Mouse (Mus musculus): ENCODE measurements at regions not wholly inside any gene's neighbourhood (a gene's known extent, or its start where the extent isn't known, plus 50 kb on each side); places are given as distances from the start of the nearest gene placed in this dataset.
A peak's percentile ranks its signal among the peaks of the same experiment; 100 is the strongest.

DNA sequence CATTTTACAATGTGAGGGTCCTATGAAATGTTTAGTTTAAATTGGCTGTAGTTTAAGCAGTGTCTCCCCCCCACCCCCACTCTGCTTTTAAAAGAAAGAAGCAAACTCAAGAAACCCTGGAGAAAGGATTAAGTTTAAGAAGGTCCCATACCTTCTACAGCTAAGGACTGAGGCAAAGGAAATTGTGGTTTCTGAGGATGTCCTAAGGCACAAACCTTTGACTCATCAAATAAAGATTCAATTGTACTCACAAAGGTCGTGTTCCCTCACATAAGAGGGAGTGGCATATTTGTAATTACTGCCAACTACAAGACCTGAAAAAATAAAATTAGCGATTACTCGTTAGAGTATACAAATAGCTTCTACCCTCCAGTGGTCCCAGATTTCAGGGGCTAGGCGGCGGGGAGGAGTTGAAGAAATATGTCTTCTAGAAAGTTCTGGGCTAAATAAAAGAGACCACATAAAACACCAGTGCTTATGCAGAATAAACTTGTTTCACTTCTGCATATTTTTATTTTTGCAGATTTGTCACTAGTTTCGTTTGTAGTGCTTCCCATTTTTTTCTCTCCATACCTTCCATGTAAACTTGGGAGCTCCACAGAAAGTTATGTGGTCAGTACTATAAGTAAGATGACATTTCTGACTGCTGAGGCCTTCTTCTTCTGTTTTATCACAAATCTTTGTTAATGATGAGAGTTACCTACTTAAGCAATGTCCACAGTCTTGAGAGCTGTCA lies 127.0 kb downstream of the Csl start:
- Histone ChIP-seq H3K9ac (replicated peaks; ENCODE audit: low read depth) (no peak overlapping the region), H3K36me3 (ENCODE audit: insufficient read depth, low read length) (no peaks in the 10 kb centered on the region), H3K27ac (ENCODE audit: low read length) (no peak overlapping the region), H3K4me1 (ENCODE audit: insufficient read depth, low read depth, low read length) (no peaks in the 10 kb centered on the region), H3K4me2 (replicated peaks; ENCODE audit: low read depth, low read length) (no peak overlapping the region), H3K4me3 (ENCODE audit: low read depth, low read length) (no peak overlapping the region), H3K27me3 (replicated peaks; ENCODE audit: insufficient read depth, low read length) (no peaks in the 10 kb centered on the region), H3K9me3 (ENCODE audit: low read length) (no peaks in the 10 kb centered on the region)
- DNase-seq (ENCODE audit: low spot score) (no peak), ATAC-seq (no peak)
- no peak for TF ChIP-seq CTCF (IDR thresholded peaks at IDR 0.05)
- TF ChIP-seq EP300 (IDR thresholded peaks at IDR 0.05): no peak
- WGBS: 69% methylated on average over 6 of the region's 6 CpGs

- 68% methylated on average over 4 of the region's 4 CpGs for WGBS
- Histone ChIP-seq H3K4me3 (ENCODE audit: low read depth, low read length) (no peak overlapping the region), H3K36me3 (ENCODE audit: insufficient read depth, low read length) (no peaks in the 10 kb centered on the region)
These were observed 123.7 kb downstream of the Csl start for GRCm38 (mm10) chr10:99635796-99636195.

DNA sequence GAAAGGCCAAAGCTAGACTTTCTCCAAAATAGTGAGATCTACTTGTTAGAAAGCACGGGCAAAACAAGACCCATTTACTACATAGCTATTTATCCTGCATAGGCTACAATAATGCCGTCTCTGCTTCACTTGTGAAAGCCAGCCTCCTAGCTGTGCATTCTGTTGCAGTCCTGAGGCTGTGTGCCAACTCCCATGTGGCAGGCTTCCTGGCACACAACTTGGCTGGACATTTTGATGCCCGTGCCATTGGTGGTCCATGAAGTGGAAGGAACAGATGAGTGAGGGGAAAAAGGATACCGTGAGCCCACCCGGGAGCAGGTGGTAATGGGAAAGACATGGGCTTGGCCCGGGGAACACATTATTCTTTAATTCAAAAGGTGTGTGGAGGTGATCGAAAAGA lies 120.4 kb downstream of the Csl start:
- WGBS: 71% methylated on average over 7 of the region's 7 CpGs
- DNase-seq (ENCODE audit: low spot score) (no peak), ATAC-seq (no peak)
- Histone ChIP-seq H3K4me2 (replicated peaks; ENCODE audit: low read depth, low read length) (no peak overlapping the region), H3K27ac (ENCODE audit: low read length) (no peak overlapping the region), H3K4me1 (ENCODE audit: insufficient read depth, low read depth, low read length) (no peaks in the 10 kb centered on the region), H3K9me3 (ENCODE audit: low read length) (no peaks in the 10 kb centered on the region), H3K4me3 (ENCODE audit: low read depth, low read length) (no peak overlapping the region), H3K36me3 (ENCODE audit: insufficient read depth, low read length) (no peaks in the 10 kb centered on the region), H3K27me3 (replicated peaks; ENCODE audit: insufficient read depth, low read length) (no peaks in the 10 kb centered on the region), H3K9ac (replicated peaks; ENCODE audit: low read depth) (no peak overlapping the region)
- TF ChIP-seq CTCF (IDR thresholded peaks at IDR 0.05) (no peak), EP300 (IDR thresholded peaks at IDR 0.05) (no peak)

More at GRCm38 (mm10) chr10:99635796-99636195, 123.7 kb downstream of the Csl start:
- DNase-seq (ENCODE audit: low spot score): peak; percentile 43
- H3K9me3 ChIP-seq (ENCODE audit: low read length): no peaks in the 10 kb centered on the region
- H3K27ac ChIP-seq (ENCODE audit: low read length): no peak overlapping the region
- H3K4me1 ChIP-seq (ENCODE audit: insufficient read depth, low read depth, low read length): no peaks in the 10 kb centered on the region
- ATAC-seq: peak; percentile 44; the same call in 1 of the 2 replicates
- H3K27me3 ChIP-seq (replicated peaks; ENCODE audit: insufficient read depth, low read length): no peaks in the 10 kb centered on the region
- TF ChIP-seq EP300 (IDR thresholded peaks at IDR 0.05): no peak
- TF ChIP-seq CTCF (IDR thresholded peaks at IDR 0.05): no peak
- H3K4me2 ChIP-seq (replicated peaks; ENCODE audit: low read depth, low read length): no peak overlapping the region
- H3K9ac ChIP-seq (replicated peaks; ENCODE audit: low read depth): no peak overlapping the region

DNA sequence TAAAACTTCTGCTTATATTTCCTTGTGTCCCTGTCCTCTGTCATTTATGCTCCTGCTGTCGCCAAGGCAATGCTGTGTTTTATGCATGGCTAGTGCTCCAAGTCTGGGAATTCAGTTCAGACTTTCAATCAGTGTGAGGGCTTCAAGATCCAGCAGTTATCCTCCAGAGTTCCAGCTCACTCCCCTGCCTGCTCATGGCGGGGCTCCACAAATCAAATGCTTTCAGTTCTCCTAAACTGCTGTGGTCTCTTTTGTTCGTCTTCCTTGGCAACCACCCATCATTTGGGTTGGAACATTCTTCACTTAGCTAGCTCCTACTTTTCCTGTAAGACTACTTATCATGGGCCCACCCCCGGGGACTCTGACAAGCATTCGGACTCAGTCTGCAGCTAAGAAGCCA lies 120.0 kb downstream of the Csl start:
- WGBS: 45% methylated on average over 5 of the region's 5 CpGs
- Histone ChIP-seq H3K4me1 (ENCODE audit: insufficient read depth, low read depth, low read length) (no peaks in the 10 kb centered on the region), H3K27ac (ENCODE audit: low read length) (no peak overlapping the region), H3K9ac (replicated peaks; ENCODE audit: low read depth) (no peak overlapping the region), H3K4me3 (ENCODE audit: low read depth, low read length) (no peak overlapping the region), H3K4me2 (replicated peaks; ENCODE audit: low read depth, low read length) (no peak overlapping the region), H3K27me3 (replicated peaks; ENCODE audit: insufficient read depth, low read length) (no peaks in the 10 kb centered on the region), H3K36me3 (ENCODE audit: insufficient read depth, low read length) (no peaks in the 10 kb centered on the region), H3K9me3 (ENCODE audit: low read length) (no peaks in the 10 kb centered on the region)
- no peak for ATAC-seq
- no peak for DNase-seq (ENCODE audit: low spot score)
- TF ChIP-seq CTCF (IDR thresholded peaks at IDR 0.05) (no peak), EP300 (IDR thresholded peaks at IDR 0.05) (no peak)

- DNase-seq (ENCODE audit: low spot score) (peak; percentile 83), ATAC-seq (peak; percentile 82)
- Histone ChIP-seq H3K9me3 (ENCODE audit: low read length) (no peaks in the 10 kb centered on the region), H3K27me3 (replicated peaks; ENCODE audit: insufficient read depth, low read length) (no peaks in the 10 kb centered on the region), H3K27ac (ENCODE audit: low read length) (no peak overlapping the region), H3K36me3 (ENCODE audit: insufficient read depth, low read length) (no peaks in the 10 kb centered on the region), H3K4me2 (replicated peaks; ENCODE audit: low read depth, low read length) (no peak overlapping the region), H3K9ac (replicated peaks; ENCODE audit: low read depth) (no peak overlapping the region), H3K4me1 (ENCODE audit: insufficient read depth, low read depth, low read length) (no peaks in the 10 kb centered on the region), H3K4me3 (ENCODE audit: low read depth, low read length) (no peak overlapping the region)
- TF ChIP-seq CTCF (IDR thresholded peaks at IDR 0.05): peak; percentile 89
- TF ChIP-seq EP300 (IDR thresholded peaks at IDR 0.05): no peak
- WGBS: 10% methylated on average over 11 of the region's 11 CpGs
These were observed 117.7 kb downstream of the Csl start for GRCm38 (mm10) chr10:99641784-99642183.

DNA sequence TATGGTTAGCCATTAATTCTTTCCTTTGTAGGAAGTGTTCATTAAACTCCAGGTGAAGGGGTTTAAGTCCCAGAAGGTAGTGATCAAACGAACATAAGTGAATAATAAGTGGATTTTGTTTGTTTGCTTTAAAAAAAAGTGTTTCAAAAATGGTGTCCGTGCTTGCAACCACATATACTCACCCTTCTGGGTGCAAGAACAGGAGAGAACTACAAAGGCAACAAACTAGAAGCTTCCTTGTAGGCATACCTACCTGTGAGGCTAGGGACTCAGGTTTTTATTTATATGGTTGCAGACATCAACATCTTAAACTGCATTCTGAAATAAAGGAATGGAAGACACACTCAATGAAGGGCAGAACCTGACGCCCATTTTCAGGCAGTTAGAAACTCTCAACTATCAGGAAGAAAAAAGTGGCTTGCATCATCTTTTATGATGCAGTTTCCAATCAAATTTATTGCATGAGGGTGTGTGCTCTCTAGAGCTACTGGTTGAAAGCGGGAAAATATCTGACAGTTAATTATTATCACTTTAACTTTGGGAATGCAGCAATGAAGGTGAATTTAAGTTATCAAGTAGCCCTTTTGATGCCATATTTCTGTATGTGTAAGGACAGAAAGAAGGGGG lies 117.1 kb downstream of the Csl start:
- Histone ChIP-seq H3K4me2 (replicated peaks; ENCODE audit: low read depth, low read length) (no peak overlapping the region), H3K27ac (ENCODE audit: low read length) (no peak overlapping the region), H3K4me1 (ENCODE audit: insufficient read depth, low read depth, low read length) (no peaks in the 10 kb centered on the region), H3K9me3 (ENCODE audit: low read length) (no peaks in the 10 kb centered on the region), H3K9ac (replicated peaks; ENCODE audit: low read depth) (no peak overlapping the region), H3K4me3 (ENCODE audit: low read depth, low read length) (no peak overlapping the region), H3K27me3 (replicated peaks; ENCODE audit: insufficient read depth, low read length) (no peaks in the 10 kb centered on the region), H3K36me3 (ENCODE audit: insufficient read depth, low read length) (no peaks in the 10 kb centered on the region)
- ATAC-seq (no peak), DNase-seq (ENCODE audit: low spot score) (no peak)
- TF ChIP-seq EP300 (IDR thresholded peaks at IDR 0.05): no peak
- no peak for TF ChIP-seq CTCF (IDR thresholded peaks at IDR 0.05)
- 56% methylated on average over 4 of the region's 4 CpGs for WGBS
